Mouse (Mus musculus): ENCODE data around the gene Emp1. TPM values are rescaled to one million over a fixed set of nuclear protein-coding genes. Genes with fewer than 3 reads are reported as not detected.

The Emp1 gene
- total RNA-seq, 2 experiments from 2014 or later: 2.4 to 3.9 TPM

DNA sequence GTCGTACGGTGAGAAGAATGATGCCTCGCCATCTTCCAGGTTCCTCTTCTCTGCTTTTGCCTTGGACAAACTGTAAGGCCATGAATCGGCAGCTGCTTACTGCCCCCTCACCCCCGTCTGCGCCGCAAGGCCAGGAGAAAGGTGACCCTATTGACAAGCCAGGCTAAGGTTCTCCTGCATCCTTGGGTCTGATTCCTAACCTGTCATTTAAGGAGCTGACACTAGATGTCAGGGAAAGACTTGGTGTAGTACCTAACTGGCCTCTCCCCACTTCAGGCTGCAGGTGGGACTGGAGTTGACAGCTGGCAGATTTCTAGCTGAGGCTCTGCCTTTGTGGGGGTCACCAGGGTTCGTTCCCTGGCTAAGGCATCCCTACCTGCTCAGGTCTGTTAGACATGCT, 35.4 kb downstream of the Emp1 start:
- no peak for DNase-seq (ENCODE audit: low spot score in 2 of 2)
- intact Hi-C loops (cut with DNase I): no loop called here

DNA sequence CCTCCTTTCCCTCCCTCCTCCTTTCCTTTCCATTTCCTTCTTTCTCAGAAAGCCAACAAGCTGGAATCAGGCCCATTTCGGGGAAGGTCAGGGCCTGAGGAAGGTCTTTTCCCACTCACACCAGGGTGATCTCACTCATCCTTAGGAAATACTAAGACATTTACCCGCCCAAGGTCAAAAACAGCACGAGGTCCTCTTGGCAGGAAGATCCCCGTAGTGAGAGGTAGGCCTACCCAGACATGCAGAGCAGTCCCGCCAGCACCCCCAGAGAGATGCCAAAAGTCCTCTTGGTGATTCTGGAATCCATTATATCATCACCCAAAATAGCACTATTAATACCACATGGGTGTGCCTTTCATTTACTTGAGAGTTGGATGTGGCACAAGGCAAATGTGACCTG, 36.5 kb downstream of the Emp1 start:
- DNase-seq (ENCODE audit: low spot score in 2 of 2): no peak
- intact Hi-C loops (cut with DNase I): no loop called here

DNA sequence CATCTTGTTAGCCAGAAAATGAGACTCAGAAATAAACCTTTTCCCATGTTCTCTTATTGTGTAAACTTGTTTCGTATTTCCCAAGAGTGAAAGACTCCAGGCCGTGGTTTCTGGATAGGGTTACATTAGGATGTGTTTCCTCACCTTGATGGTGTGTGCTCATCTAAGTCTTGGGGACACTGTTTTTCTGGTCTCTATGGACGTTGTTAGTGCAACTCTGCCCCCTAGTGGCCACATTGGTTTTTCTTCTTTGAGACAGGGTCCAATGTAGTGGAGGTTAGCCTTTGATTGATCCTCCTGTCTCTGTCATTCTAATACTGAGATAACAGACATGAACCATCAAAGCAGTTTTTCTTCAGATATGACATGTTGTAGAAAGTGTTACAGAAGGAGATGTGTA, 38.0 kb downstream of the Emp1 start:
- intact Hi-C loops (cut with DNase I): loop anchor here (1.0 kb wide), 1 partner anchor 151 kb away; no protein-coding TSS in a partner anchor
- peak; percentile 74 to 80 for DNase-seq (ENCODE audit: low spot score in 2 of 2)

DNA sequence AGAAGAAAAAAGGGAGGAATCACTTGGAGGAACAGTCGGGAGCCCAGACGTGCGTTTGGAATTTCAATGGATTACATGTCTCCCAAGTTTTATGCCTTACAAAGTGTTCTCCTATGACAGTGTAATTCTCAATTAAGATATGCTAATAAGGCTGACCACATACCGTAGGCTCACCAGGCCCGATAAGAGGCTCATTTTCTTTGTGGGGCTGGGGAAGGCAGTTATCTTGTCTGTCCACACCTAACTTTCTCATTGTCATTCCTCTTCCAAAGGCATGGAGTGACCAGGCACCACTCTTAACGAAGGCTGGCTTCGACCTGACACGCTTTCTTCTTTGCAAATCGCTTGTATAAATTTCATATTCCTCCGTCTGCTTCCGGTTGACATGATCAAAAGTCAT, 42.7 kb downstream of the Emp1 start:
- intact Hi-C loops (cut with DNase I): no loop called here

DNA sequence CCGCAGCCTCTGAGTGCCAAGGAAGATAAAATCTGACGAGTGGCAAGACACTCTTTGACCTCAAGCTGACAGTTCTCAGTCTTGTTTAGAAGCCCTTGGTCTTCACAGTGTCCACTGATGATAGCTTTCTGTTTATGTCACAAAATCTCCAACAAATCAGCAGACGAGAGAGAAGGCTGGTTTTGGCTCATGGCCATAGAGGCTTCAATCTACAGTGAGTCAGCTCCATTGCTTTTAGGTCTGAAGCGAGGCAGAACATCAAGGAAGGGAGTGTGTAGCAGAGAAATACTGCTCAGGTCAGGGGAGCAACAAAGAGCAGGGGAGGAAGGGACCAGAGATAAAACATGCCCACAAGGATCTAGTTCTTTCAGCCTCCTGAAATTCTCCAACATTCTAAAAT, 45.0 kb downstream of the Emp1 start:
- DNase-seq (ENCODE audit: low spot score in 2 of 2): no peak
- intact Hi-C loops (cut with DNase I): no loop called here

More for the DNA sequence above, 42.7 kb downstream of the Emp1 start:
- no peak for DNase-seq (ENCODE audit: low spot score in 2 of 2)

DNA sequence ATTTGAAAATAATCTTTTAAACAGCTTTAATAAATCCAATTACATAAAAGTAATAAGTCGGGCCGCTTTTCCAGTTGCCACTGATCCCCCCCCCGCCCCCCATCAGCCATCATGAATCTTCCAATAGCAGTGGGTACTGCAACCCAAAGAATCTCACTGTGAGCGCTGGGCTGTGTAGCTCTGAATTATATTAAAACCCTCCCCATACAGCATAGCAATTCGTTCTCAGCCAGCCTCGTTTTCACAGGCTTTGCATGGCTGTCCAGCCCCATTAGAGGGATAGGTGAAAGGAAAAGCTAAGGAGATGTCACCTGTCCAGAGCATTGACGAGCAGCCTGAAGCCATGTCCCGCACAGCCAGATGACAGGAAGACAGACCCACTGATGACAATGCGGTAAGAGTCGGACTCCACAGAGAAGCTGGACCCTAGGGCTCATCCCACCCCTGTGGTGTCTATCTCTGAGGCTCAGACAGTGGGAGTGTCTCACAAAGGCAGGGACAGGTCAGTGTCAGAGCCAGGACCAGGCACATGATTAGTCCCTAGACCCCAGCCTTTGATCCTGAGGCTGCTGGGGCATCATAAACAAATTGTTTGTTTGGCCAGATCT, 49.5 kb downstream of the Emp1 start:
- no peak for DNase-seq (ENCODE audit: low spot score in 2 of 2)
- intact Hi-C loops (cut with DNase I): no loop called here

DNA sequence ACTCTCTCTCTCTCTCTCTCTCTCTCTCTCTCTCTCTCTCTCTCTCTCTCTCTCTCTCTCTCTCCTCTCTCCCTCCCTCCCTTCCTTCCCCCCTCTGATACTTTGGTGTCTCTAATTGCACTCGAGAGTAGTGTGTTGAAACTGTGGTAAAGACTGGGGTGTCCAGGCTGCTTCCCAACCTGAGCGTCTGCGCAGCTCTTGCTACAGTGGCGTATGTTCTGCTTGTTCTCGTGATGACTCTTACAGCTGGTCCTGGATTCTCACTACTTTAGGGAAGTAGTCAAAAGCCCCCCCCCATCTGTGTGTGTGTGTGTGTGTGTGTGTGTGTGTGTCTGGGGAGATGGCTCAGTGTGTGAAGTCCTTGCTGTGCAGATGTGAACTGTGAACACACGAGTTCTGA, 50.3 kb downstream of the Emp1 start:
- no peak for DNase-seq (ENCODE audit: low spot score in 2 of 2)

DNA sequence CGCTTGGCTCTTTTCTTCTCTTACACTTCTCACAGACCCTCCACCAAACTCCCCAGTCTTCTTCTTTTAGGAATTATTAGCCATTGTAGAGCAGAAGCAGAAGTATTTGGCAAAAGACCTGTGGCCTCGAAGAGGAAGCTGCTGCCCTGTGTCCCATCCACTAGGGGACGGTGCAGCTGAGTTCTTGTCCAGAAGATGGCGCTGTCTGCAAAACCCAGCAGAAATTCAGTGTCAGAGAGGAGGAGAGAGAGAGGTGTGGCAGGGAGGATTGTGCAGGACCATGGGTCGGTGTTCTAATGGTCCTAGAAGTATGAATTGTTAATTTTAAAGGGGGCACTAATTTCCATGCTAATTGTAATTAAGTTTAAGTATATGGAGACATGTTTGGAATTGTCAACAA, 55.1 kb downstream of the Emp1 start:
- intact Hi-C loops (cut with DNase I): loop anchor here (2.0 kb wide), 1 partner anchor 753 kb away; no protein-coding TSS in a partner anchor
- peak; percentile 73 to 80 for DNase-seq (ENCODE audit: low spot score in 2 of 2)

More for the DNA sequence above, 50.3 kb downstream of the Emp1 start:
- intact Hi-C loops (cut with DNase I): no loop called here

DNA sequence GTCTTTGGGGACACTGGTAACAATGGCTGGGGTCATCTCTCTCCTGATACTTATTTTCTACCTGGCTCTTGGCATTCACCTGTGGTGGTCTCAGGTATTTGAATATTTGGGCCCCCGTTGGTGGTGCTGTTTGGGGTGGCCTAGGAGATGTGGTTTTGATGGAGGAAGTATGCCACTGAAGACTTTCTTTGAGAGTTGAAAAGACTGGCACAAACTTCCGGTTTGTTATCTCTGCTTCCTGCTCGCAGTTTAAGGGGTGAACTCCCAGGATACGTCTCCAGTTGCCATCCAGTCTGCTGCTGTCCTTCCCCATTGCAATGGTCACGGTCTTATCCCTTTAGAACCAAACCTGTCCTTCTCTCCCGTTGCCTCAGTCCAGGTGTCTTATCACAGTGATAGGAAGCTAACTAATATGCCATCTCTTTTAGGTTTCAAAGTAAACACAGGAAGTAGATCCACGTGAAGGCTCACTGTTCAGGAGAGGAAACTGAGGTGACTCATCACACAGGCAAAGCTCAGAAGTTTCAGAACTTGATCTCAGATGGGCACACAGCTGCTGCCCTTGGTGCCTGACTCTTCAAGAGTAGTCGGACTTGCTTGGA, 56.0 kb downstream of the Emp1 start:
- DNase-seq (ENCODE audit: low spot score in 2 of 2): no peak
- intact Hi-C loops (cut with DNase I): no loop called here

DNA sequence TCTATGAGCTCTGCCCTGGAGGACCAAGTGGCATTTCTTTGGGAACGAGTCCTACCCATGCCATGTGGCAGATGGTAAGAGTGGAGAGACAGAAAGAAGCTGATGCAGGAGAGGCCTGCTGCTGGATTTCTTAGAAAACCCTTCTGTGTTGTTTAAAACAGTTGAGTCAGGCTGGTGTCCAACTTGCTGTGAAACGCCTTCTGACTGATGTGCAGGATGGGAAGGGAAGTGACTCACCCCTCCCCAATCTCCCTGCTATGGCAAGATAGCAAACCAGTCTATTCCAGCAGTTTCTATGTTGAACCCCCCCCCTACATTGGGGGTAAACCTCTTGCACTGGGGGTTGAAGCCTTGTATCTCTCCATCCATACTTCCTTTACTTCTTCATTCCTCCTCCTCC, 65.9 kb downstream of the Emp1 start:
- peak in 1 of 2 experiments; percentile 55 for DNase-seq (ENCODE audit: low spot score in 2 of 2)
- intact Hi-C loops (cut with DNase I): no loop called here

DNA sequence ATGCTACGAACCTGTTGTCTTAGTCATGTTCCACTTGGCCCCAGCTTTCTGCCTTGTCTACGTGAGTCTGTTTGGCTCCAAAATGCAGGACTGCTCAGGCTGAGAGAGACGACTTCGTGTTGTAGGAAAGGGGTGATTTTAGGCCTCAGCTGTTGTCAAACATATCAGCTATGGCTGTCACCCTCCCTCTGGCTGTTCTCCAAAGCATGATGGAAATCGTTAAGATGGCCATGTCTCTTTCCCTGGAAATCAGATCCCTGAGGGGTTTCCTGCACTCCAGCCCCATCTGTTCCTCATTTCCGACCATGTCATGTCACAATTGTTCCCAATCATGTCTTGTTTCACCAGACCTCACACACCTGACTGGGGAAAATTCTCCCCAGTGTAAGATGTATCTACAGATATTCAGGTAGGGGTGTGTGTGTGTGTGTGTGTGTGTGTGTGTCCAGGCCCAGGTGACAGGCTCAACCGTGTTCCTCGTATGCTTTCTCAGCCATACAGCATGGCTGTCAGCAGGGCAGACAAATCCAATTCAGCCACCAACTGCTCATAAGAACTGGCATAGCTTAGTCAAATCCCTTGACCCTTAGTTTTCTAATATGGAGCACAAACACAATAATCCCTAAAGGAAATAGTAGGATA, 67.0 kb downstream of the Emp1 start:
- no peak for DNase-seq (ENCODE audit: low spot score in 2 of 2)
- intact Hi-C loops (cut with DNase I): no loop called here

DNA sequence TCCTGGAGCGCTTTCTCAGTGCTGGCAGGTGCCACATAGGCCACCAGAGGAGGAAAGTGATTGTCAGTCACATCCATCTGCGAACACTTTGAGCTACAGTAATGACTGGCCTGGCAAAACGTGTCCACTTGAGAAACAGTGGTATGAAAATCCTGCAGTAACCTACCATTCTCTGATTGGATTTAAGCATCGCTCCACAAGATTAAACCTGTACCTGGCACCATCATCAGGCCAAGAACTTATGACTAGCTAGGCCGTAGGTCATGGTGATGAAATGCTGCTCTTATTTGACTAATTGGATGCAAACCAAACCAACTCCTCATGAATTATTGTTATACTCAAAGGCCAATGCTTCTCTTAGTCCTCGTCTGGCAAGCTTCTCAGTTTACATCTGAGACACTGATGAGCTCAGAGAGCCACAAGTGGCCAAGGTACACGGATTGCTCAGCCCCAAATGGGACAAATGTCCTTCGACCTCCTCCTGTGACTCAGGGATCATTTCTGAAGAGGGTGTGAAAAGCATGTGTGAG, 68.2 kb downstream of the Emp1 start:
- no peak for DNase-seq (ENCODE audit: low spot score in 2 of 2)
- intact Hi-C loops (cut with DNase I): no loop called here

Other genes starting within 250 kb of the Emp1 start
- not detected for gene Gprc5d, start 244.3 kb upstream of the Emp1 start, total RNA-seq (2021)
- 100 to 1,000 TPM; 143 to 147 TPM for gene Fam234b, start 164.6 kb upstream of the Emp1 start, total RNA-seq (2021)
- 10 to 100 TPM; 42.6 to 43.9 TPM for gene Hebp1, start 164.5 kb upstream of the Emp1 start, total RNA-seq (2021)
- gene Gsg1, start 108.2 kb upstream of the Emp1 start, total RNA-seq (2021): not detected
- gene Pbp2, start 52.1 kb upstream of the Emp1 start, total RNA-seq (2021): under 1 TPM; 0.25 to 0.28 TPM